Mouse (Mus musculus) ES-Bruce4 (cell line): ENCODE measurements around the gene Shisa8.

Source experiments
- CTCF ChIP-seq: IDR thresholded peaks from one replicate; pipeline ENCODE4 v1.8.1; 2011; ENCODE audit warnings: low read depth, low read length
- POLR2A ChIP-seq: IDR thresholded peaks from one replicate; pipeline ENCODE4 v1.8.1; 2011; ENCODE audit warnings: low read length; ENCODE audit not compliant: insufficient read depth

DNA sequence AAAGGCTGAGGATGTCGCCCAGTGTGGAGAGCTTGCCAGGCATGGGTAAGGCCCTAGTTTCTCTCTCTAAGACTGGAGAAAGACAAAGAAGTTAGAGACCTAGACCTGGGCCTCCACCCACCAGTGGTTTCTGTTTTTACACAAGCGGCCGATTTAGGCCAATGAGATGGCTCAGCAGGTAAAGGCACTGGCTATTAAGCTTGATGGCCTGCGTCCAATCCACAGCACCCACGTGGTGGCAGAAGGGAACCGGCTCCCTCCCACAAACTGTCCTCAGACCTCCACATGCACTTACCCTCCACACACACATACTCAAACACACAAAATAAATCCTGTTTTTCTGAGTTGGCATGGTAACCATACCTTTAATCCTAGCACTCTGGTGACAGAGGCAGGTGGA is 10.5 kb downstream of the Shisa8 start:
- TF ChIP-seq CTCF (no peak), POLR2A (no peak)
